Mouse (Mus musculus) brain, embryonic 14.5 days (tissue): ENCODE measurements around the gene Gm17304.

Experiments
- CTCF ChIP-seq: fragments of 200-500 bp; IDR thresholded peaks from 2 replicates; pipeline ENCODE4 v1.5.1; 2012; ENCODE audit warnings: inconsistent platforms, mild to moderate bottlenecking, moderate library complexity, borderline replicate concordance; ENCODE audit not compliant: insufficient read depth, insufficient read length; ENCODE audit errors: extremely low read depth
- POLR2A ChIP-seq: fragments of 200-500 bp; IDR thresholded peaks from 2 replicates; pipeline ENCODE4 v1.6.1; 2012; ENCODE audit warnings: mild to moderate bottlenecking, inconsistent platforms, borderline replicate concordance; ENCODE audit not compliant: poor library complexity, insufficient read depth, insufficient read length, severe bottlenecking; ENCODE audit errors: extremely low read depth

GRCm38 (mm10) chr5:106649441-106649840 lies 40.5 kb downstream of the Gm17304 start:
- TF ChIP-seq CTCF (no peak), POLR2A (no peak)
